Mouse (Mus musculus): ENCODE measurements around the gene Lamp1.

- no peak for TF ChIP-seq POLR2A (IDR thresholded peaks at IDR 0.05; ENCODE audit: borderline replicate concordance, extremely low read depth, insufficient read depth, insufficient read length, poor library complexity, severe bottlenecking)
- no peak for TF ChIP-seq CTCF (IDR thresholded peaks at IDR 0.05; ENCODE audit: borderline replicate concordance, extremely low read depth, insufficient read depth, insufficient read length)
Measured at GRCm38 (mm10) chr8:13163563-13163962, 4.6 kb downstream of the Lamp1 start.
